8 mouse cellular contexts compared by ENCODE assay signal in genomic region chr1:39614462-39615279, GRCm38 (mm10). TPM values are rescaled to one million over a fixed set of nuclear protein-coding genes. Genes with fewer than 3 reads are reported as not detected.
A peak's percentile ranks its signal among the peaks of the same experiment; 100 is the strongest.
DNase-seq lines count a peak whose midpoint lies in the region; ATAC-seq lines count a peak whose summit lies in the region.

No protein-coding gene starts in this region.

- no peak overlapping the region for H3K4me3 ChIP-seq in midbrain, embryonic 10.5 days
- H3K4me3 ChIP-seq in midbrain, embryonic 13.5 days (replicated peaks): no peak overlapping the region
- H3K4me3 ChIP-seq in intestine, embryonic 14.5 days (ENCODE audit: low read depth, low read length): no peak overlapping the region
- no peak overlapping the region for H3K4me3 ChIP-seq in liver, embryonic 16.5 days (ENCODE audit: low read depth, low read length)

- no peaks in the 10 kb centered on the region for H3K27me3 ChIP-seq in midbrain, embryonic 10.5 days (ENCODE audit: low read depth, poor library complexity, severe bottlenecking)
- no peaks in the 10 kb centered on the region for H3K27me3 ChIP-seq in midbrain, embryonic 13.5 days
- no peaks in the 10 kb centered on the region for H3K27me3 ChIP-seq in intestine, embryonic 14.5 days (replicated peaks; ENCODE audit: control insufficient read depth, insufficient read depth, low read length)
- H3K27me3 ChIP-seq in liver, embryonic 16.5 days (ENCODE audit: control insufficient read depth, insufficient read depth, low read depth, low read length): no peaks in the 10 kb centered on the region

- no peak for ATAC-seq in midbrain, embryonic 13.5 days
- ATAC-seq in erythroblast, adult 5-6 weeks (replicated peaks; ENCODE audit: low FRiP score, poor library complexity, severe bottlenecking): 0 out of 2 replicates have a peak, but pooled peaks have one; percentile 47
- ATAC-seq in intestine, embryonic 14.5 days (replicated peaks; ENCODE audit: low FRiP score, low TSS enrichment, low read depth): peak; percentile 46; the same call in 1 of the 2 replicates
- no peak for ATAC-seq in liver, embryonic 16.5 days (ENCODE audit: low read depth)
- no peak for ATAC-seq in activated CD4-positive, CD25-positive, alpha-beta regulatory T cell, adult 4 months

- no peaks in the 10 kb centered on the region for H3K9me3 ChIP-seq in midbrain, embryonic 10.5 days (replicated peaks)
- H3K9me3 ChIP-seq in midbrain, embryonic 13.5 days: no peaks in the 10 kb centered on the region
- H3K9me3 ChIP-seq in intestine, embryonic 14.5 days (ENCODE audit: control insufficient read depth, low read length): no peaks in the 10 kb centered on the region
- no peaks in the 10 kb centered on the region for H3K9me3 ChIP-seq in liver, embryonic 16.5 days (replicated peaks; ENCODE audit: control insufficient read depth, low read length)

- no peak overlapping the region for H3K9ac ChIP-seq in midbrain, embryonic 13.5 days (replicated peaks)
- H3K9ac ChIP-seq in intestine, embryonic 14.5 days (ENCODE audit: low read length): no peak overlapping the region
- no peak overlapping the region for H3K9ac ChIP-seq in liver, embryonic 16.5 days (ENCODE audit: low read depth, low read length)

- H3K36me3 ChIP-seq in midbrain, embryonic 10.5 days: no peaks in the 10 kb centered on the region
- H3K36me3 ChIP-seq in midbrain, embryonic 13.5 days: no peaks in the 10 kb centered on the region
- H3K36me3 ChIP-seq in intestine, embryonic 14.5 days (ENCODE audit: control insufficient read depth, insufficient read depth, low read length): no peaks in the 10 kb centered on the region
- H3K36me3 ChIP-seq in liver, embryonic 16.5 days (ENCODE audit: control insufficient read depth, insufficient read depth): no peaks in the 10 kb centered on the region

- H3K4me2 ChIP-seq in midbrain, embryonic 13.5 days (replicated peaks): no peak overlapping the region
- peak overlapping the region; percentile 18; the same call in 1 of the 2 replicates for H3K4me2 ChIP-seq in intestine, embryonic 14.5 days (ENCODE audit: low read length)
- peak overlapping the region; percentile 14 for H3K4me2 ChIP-seq in liver, embryonic 16.5 days (ENCODE audit: low read depth, low read length)

- 0 out of 2 replicates have a peak, but pooled peaks cover 5% of the 10 kb centered on the region for H3K4me1 ChIP-seq in midbrain, embryonic 10.5 days
- H3K4me1 ChIP-seq in midbrain, embryonic 13.5 days (replicated peaks): peaks cover 4% of the 10 kb centered on the region
- H3K4me1 ChIP-seq in intestine, embryonic 14.5 days (replicated peaks; ENCODE audit: control insufficient read depth, insufficient read depth, low read length): peaks cover 10% of the 10 kb centered on the region
- H3K4me1 ChIP-seq in liver, embryonic 16.5 days (ENCODE audit: control insufficient read depth, low read depth, low read length): no peaks in the 10 kb centered on the region; the same call in 1 of the 2 replicates

- no peak overlapping the region for H3K27ac ChIP-seq in midbrain, embryonic 10.5 days (replicated peaks)
- H3K27ac ChIP-seq in midbrain, embryonic 13.5 days: no peak overlapping the region
- H3K27ac ChIP-seq in intestine, embryonic 14.5 days (ENCODE audit: low read depth): no peak overlapping the region
- no peak overlapping the region for H3K27ac ChIP-seq in liver, embryonic 16.5 days (ENCODE audit: low read length)

- DNase-seq in midbrain, embryonic 10.5 days (ENCODE audit: low spot score): peak; percentile 62
- peak; percentile 61 to 76 for DNase-seq in adrenal gland, postnatal 36 days
- DNase-seq in intestine, embryonic 14.5 days (ENCODE audit: low spot score): peak; percentile 85
- peak; percentile 33 for DNase-seq in ovary, postnatal 36 days (ENCODE audit: low spot score)

- 26% methylated on average over 11 of the region's 11 CpGs for WGBS in midbrain, embryonic 10.5 days
- WGBS in midbrain, embryonic 13.5 days: 24% methylated on average over 11 of the region's 11 CpGs
- 25% methylated on average over 11 of the region's 11 CpGs for WGBS in intestine, embryonic 14.5 days
- 6% methylated on average over 11 of the region's 11 CpGs for WGBS in liver, embryonic 16.5 days (ENCODE audit: insufficient replicate concordance)

RNA-seq across cellular contexts. Expression of gene Creg2, which starts 36.6 kb away (rescaled TPM):
- 0.57 and 0.76 TPM in 2 replicates for polyA plus RNA-seq in midbrain, embryonic 10.5 days (2016; fragmentation: Nextera tagmentation; extraction: Ambion mirVana)
- 3.7 and 3.8 TPM in 2 replicates for polyA plus RNA-seq in midbrain, embryonic 13.5 days (2015; fragmentation: Nextera tagmentation; extraction: Ambion mirVana)
- total RNA-seq in adrenal gland, postnatal 36 days (2021): under 1 TPM; 0.13 to 0.23 TPM
- not detected in 2 replicates for total RNA-seq in erythroblast, adult 5-6 weeks (2015; ENCODE audit: low replicate concordance)
- total RNA-seq in erythroblast, adult 5-6 weeks (2017; ENCODE audit: low replicate concordance): under 0.01 TPM in 1 of 2 replicates, not detected in the other
- 0.28 and 0.34 TPM in 2 replicates for polyA plus RNA-seq in intestine, embryonic 14.5 days (2014; fragmentation: Nextera tagmentation; extraction: Ambion mirVana)
- not detected in 2 replicates for polyA plus RNA-seq in liver, embryonic 16.5 days (2015; fragmentation: Nextera tagmentation; extraction: Ambion mirVana)
- polyA plus RNA-seq in activated CD4-positive, CD25-positive, alpha-beta regulatory T cell, adult 4 months (2017; shearing (Covaris generic)): under 1 TPM in 1 of 2 experiments, not detected in 1; 0.10 TPM

RNA-seq across cellular contexts. Expression of gene Rnf149, which starts 37.5 kb away (rescaled TPM):
- polyA plus RNA-seq in midbrain, embryonic 10.5 days (2016; fragmentation: Nextera tagmentation; extraction: Ambion mirVana): 21.6 and 24.3 TPM in 2 replicates
- 22.8 and 23.1 TPM in 2 replicates for polyA plus RNA-seq in midbrain, embryonic 13.5 days (2015; fragmentation: Nextera tagmentation; extraction: Ambion mirVana)
- total RNA-seq in adrenal gland, postnatal 36 days (2021): 10 to 100 TPM; 48.3 to 51.5 TPM
- 8.6 and 11.5 TPM in 2 replicates for total RNA-seq in erythroblast, adult 5-6 weeks (2015; ENCODE audit: low replicate concordance)
- 12.0 and 14.9 TPM in 2 replicates for total RNA-seq in erythroblast, adult 5-6 weeks (2017; ENCODE audit: low replicate concordance)
- polyA plus RNA-seq in intestine, embryonic 14.5 days (2014; fragmentation: Nextera tagmentation; extraction: Ambion mirVana): 39.8 and 44.7 TPM in 2 replicates
- polyA plus RNA-seq in liver, embryonic 16.5 days (2015; fragmentation: Nextera tagmentation; extraction: Ambion mirVana): 13.2 and 15.3 TPM in 2 replicates
- 10 to 100 TPM; 19.8 to 26.7 TPM for polyA plus RNA-seq in activated CD4-positive, CD25-positive, alpha-beta regulatory T cell, adult 4 months (2017; shearing (Covaris generic))

Comparison
In these comparisons a context has a peak if more than half of its experiments do, and no peak if none do; other contexts are left out.
1. DNase-seq: peak in every context shown above with its lines; median percentile 85 in intestine, embryonic 14.5 days; 68 in adrenal gland, postnatal 36 days; 62 in midbrain, embryonic 10.5 days; 33 in ovary, postnatal 36 days.
2. ATAC-seq: peak in erythroblast, adult 5-6 weeks (single experiment) and intestine, embryonic 14.5 days (single experiment); none in midbrain, embryonic 13.5 days (single experiment), liver, embryonic 16.5 days (single experiment) and activated CD4-positive, CD25-positive, alpha-beta regulatory T cell, adult 4 months (single experiment).